Mouse (Mus musculus) forebrain, embryonic 16.5 days (tissue): ENCODE results near the gene Qrfp. TPM values are rescaled to one million over a fixed set of nuclear protein-coding genes. Genes with fewer than 3 reads are reported as not detected.

ENCODE experiments used
- ATAC-seq: fragments of 200-750 bp; cut with Nextera tagmentation; 2 replicates; pipeline ENCODE4 v1.8.0; 2017; ENCODE audit warnings: mild to moderate bottlenecking, moderate library complexity
- H3K27ac ChIP-seq: fragments of 300-500 bp; sonication (generic); 2 replicates; pipeline ENCODE4 v1.5.1; 2014; ENCODE audit warnings: low read length, control low read depth
- H3K27me3 ChIP-seq: fragments of 300-500 bp; sonication (generic); replicated peaks from 2 replicates; pipeline ENCODE4 v1.6.1; 2014; ENCODE audit warnings: low read length; ENCODE audit not compliant: control insufficient read depth, insufficient read depth
- H3K36me3 ChIP-seq: fragments of 300-500 bp; sonication (generic); 2 replicates; pipeline ENCODE4 v1.6.1; 2014; ENCODE audit not compliant: control insufficient read depth, insufficient read depth
- H3K4me1 ChIP-seq: fragments of 300-500 bp; sonication (generic); replicated peaks from 2 replicates; pipeline ENCODE4 v1.6.1; 2014; ENCODE audit warnings: low read length; ENCODE audit not compliant: control insufficient read depth, insufficient read depth
- H3K4me2 ChIP-seq: fragments of 300-500 bp; sonication (generic); 2 replicates; pipeline ENCODE4 v1.6.1; 2014; ENCODE audit warnings: mild to moderate bottlenecking, low read length, control low read depth
- H3K4me3 ChIP-seq: fragments of 300-500 bp; sonication (generic); replicated peaks from 2 replicates; pipeline ENCODE4 v1.5.1; 2014; ENCODE audit warnings: mild to moderate bottlenecking, low read length, control low read depth
- H3K9ac ChIP-seq: fragments of 300-500 bp; sonication (generic); replicated peaks from 2 replicates; pipeline ENCODE4 v1.6.1; 2014; ENCODE audit warnings: low read depth, low read length, control low read depth
- H3K9me3 ChIP-seq: fragments of 300-500 bp; sonication (generic); 2 replicates; pipeline ENCODE4 v1.6.1; 2016; ENCODE audit warnings: low read length; ENCODE audit not compliant: control insufficient read depth
- WGBS: fragments of 180-500 bp; shearing (Covaris S2); extraction: QIAGEN DNeasy Blood & Tissue Kit; methylation state at CpG from one replicate; pipeline ENCODE4 v1.1.7; 2014; 5-methylcytosine and 5-hydroxymethylcytosine counted together
- polyA plus RNA-seq: library from polyadenylated mRNA; unstranded; fragments of >200 nt; fragmentation: Nextera tagmentation; extraction: Ambion mirVana; gene quantifications from 2 replicates; pipeline ENCODE4 v1.2.1, GENCODE M21; 2015

Gene Qrfp
- polyA plus RNA-seq, 1 experiment from 2014 or later: 0.06 TPM

GRCm38 (mm10) chr2:31844729-31845136 lies 34.4 kb upstream of the Qrfp start:
- peak; percentile 79 for ATAC-seq
- H3K27ac ChIP-seq: no peak overlapping the region
- peak overlapping the region; percentile 65; the same call in 1 of the 2 replicates for H3K4me3 ChIP-seq
- no peak overlapping the region for H3K9ac ChIP-seq
- peaks cover 30% of the 10 kb centered on the region for H3K27me3 ChIP-seq
- WGBS: 4% methylated on average over 10 of the region's 10 CpGs
- peaks cover 27% of the 10 kb centered on the region for H3K4me1 ChIP-seq
- H3K4me2 ChIP-seq: no peak overlapping the region
- no peaks in the 10 kb centered on the region for H3K9me3 ChIP-seq
- no peaks in the 10 kb centered on the region for H3K36me3 ChIP-seq

- H3K4me2 ChIP-seq: no peak overlapping the region
- H3K27me3 ChIP-seq: peaks cover 7% of the 10 kb centered on the region; the same call in 1 of the 2 replicates
- H3K27ac ChIP-seq: no peak overlapping the region
- ATAC-seq: no peak
- 63% methylated on average over 1 of the region's 1 CpGs for WGBS
- peaks cover 5% of the 10 kb centered on the region; the same call in 1 of the 2 replicates for H3K4me1 ChIP-seq
- H3K36me3 ChIP-seq: no peaks in the 10 kb centered on the region
- H3K4me3 ChIP-seq: no peak overlapping the region
- H3K9ac ChIP-seq: no peak overlapping the region
- no peaks in the 10 kb centered on the region for H3K9me3 ChIP-seq
Measured at GRCm38 (mm10) chr2:31838868-31839267, 28.5 kb upstream of the Qrfp start.

- no peaks in the 10 kb centered on the region for H3K36me3 ChIP-seq
- H3K9ac ChIP-seq: no peak overlapping the region
- peaks cover 5% of the 10 kb centered on the region; the same call in 1 of the 2 replicates for H3K4me1 ChIP-seq
- WGBS: 44% methylated on average over 6 of the region's 6 CpGs
- ATAC-seq: no peak
- H3K4me2 ChIP-seq: no peak overlapping the region
- H3K4me3 ChIP-seq: no peak overlapping the region
- H3K27me3 ChIP-seq: peaks cover 5% of the 10 kb centered on the region; the same call in 1 of the 2 replicates
- H3K9me3 ChIP-seq: no peaks in the 10 kb centered on the region
- no peak overlapping the region for H3K27ac ChIP-seq
Measured at GRCm38 (mm10) chr2:31836985-31837384, 26.6 kb upstream of the Qrfp start.

- Histone ChIP-seq H3K36me3 (no peaks in the 10 kb centered on the region), H3K4me2 (no peak overlapping the region), H3K9ac (no peak overlapping the region), H3K4me3 (no peak overlapping the region), H3K27me3 (peaks cover 5% of the 10 kb centered on the region), H3K27ac (no peak overlapping the region), H3K4me1 (peaks cover 5% of the 10 kb centered on the region; the same call in 1 of the 2 replicates), H3K9me3 (no peaks in the 10 kb centered on the region)
- 71% methylated on average over 10 of the region's 10 CpGs for WGBS
- no peak for ATAC-seq
Measured at GRCm38 (mm10) chr2:31836091-31836490, 25.7 kb upstream of the Qrfp start.

- peak; percentile 25; the same call in 1 of the 2 replicates for ATAC-seq
- H3K27me3 ChIP-seq: no peaks in the 10 kb centered on the region; the same call in 1 of the 2 replicates
- no peak overlapping the region for H3K9ac ChIP-seq
- WGBS: 2% methylated on average over 4 of the region's 4 CpGs
- peak overlapping the region; percentile 37; the same call in 1 of the 2 replicates for H3K27ac ChIP-seq
- H3K4me3 ChIP-seq: no peak overlapping the region
- no peaks in the 10 kb centered on the region for H3K36me3 ChIP-seq
- peak overlapping the region; percentile 8; the same call in 1 of the 2 replicates for H3K4me2 ChIP-seq
- peaks cover 48% of the 10 kb centered on the region for H3K4me1 ChIP-seq
- H3K9me3 ChIP-seq: no peaks in the 10 kb centered on the region
Measured at GRCm38 (mm10) chr2:31828311-31828825, 18.0 kb upstream of the Qrfp start.

- WGBS: 9% methylated on average over 7 of the region's 7 CpGs
- peak overlapping the region; percentile 49 for H3K27ac ChIP-seq
- H3K4me3 ChIP-seq: no peak overlapping the region
- H3K9me3 ChIP-seq: no peaks in the 10 kb centered on the region
- ATAC-seq: peak; percentile 77
- peak overlapping the region; percentile 8; the same call in 1 of the 2 replicates for H3K4me2 ChIP-seq
- H3K9ac ChIP-seq: no peak overlapping the region
- H3K27me3 ChIP-seq: no peaks in the 10 kb centered on the region; the same call in 1 of the 2 replicates
- H3K36me3 ChIP-seq: no peaks in the 10 kb centered on the region
- H3K4me1 ChIP-seq: peaks cover 53% of the 10 kb centered on the region
Measured at GRCm38 (mm10) chr2:31827877-31828276, 17.5 kb upstream of the Qrfp start.

GRCm38 (mm10) chr2:31826094-31827085 lies 16.0 kb upstream of the Qrfp start:
- H3K9ac ChIP-seq: no peak overlapping the region
- no peak overlapping the region for H3K4me3 ChIP-seq
- H3K9me3 ChIP-seq: no peaks in the 10 kb centered on the region
- peaks cover 61% of the 10 kb centered on the region for H3K4me1 ChIP-seq
- H3K27ac ChIP-seq: no peak overlapping the region
- H3K27me3 ChIP-seq: no peaks in the 10 kb centered on the region
- no peak overlapping the region for H3K4me2 ChIP-seq
- WGBS: 75% methylated on average over 14 of the region's 14 CpGs
- no peak for ATAC-seq
- H3K36me3 ChIP-seq: no peaks in the 10 kb centered on the region

GRCm38 (mm10) chr2:31825469-31825911 lies 15.1 kb upstream of the Qrfp start:
- no peaks in the 10 kb centered on the region for H3K36me3 ChIP-seq
- ATAC-seq: no peak
- no peak overlapping the region for H3K9ac ChIP-seq
- H3K4me2 ChIP-seq: no peak overlapping the region
- no peaks in the 10 kb centered on the region for H3K9me3 ChIP-seq
- H3K4me1 ChIP-seq: peaks cover 61% of the 10 kb centered on the region
- no peaks in the 10 kb centered on the region for H3K27me3 ChIP-seq
- no peak overlapping the region for H3K4me3 ChIP-seq
- 0 out of 2 replicates have a peak overlapping the region, but pooled peaks have one; percentile 19 for H3K27ac ChIP-seq
- WGBS: 65% methylated on average over 16 of the region's 16 CpGs
